Mouse (Mus musculus): ENCODE data around the gene Il24. TPM values are rescaled to one million over a fixed set of nuclear protein-coding genes. Genes with fewer than 3 reads are reported as not detected.

The Il24 gene
- not detected in 2 replicates for polyA plus RNA-seq (2012; ENCODE audit: insufficient read depth, insufficient read length, missing spikeins)

DNA sequence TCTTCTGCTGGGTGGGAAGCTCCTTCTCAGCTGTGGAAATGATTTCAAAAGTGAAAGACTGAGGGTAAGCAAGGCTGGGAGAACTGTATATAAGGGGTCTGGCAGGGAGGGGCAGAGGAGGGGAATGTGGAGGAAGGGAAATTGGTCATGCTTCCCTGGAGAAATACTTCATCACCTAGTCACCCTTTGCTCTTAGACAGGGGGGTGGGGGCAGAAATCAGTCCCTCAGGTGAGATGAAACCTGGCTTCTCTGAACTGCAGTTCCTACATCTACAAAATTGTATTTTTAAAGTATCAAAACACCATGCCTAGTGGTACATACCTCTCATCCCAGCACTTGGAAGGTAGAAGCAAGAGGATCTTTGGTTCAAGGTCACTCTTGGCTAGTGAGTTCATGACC is at the start of gene Il24:
TSS of gene Il24 (minus strand) at position 101 of the 400 bp plus-strand sequence.
- H3K4me3 ChIP-seq (ENCODE audit: insufficient read depth, low read length): no peak within 1 kb of the TSS
- no peak for TF ChIP-seq CTCF (IDR thresholded peaks at IDR 0.05; ENCODE audit: low read depth, low read length)
- TF ChIP-seq POLR2A (IDR thresholded peaks at IDR 0.05; ENCODE audit: borderline replicate concordance, low read depth, low read length): no peak
- no peaks in the 10 kb centered on the region for H3K4me1 ChIP-seq (ENCODE audit: control insufficient read depth, insufficient read depth, low read length)
- H3K27ac ChIP-seq (ENCODE audit: insufficient read depth, low read depth, low read length): no peak within 1 kb of the TSS

DNA sequence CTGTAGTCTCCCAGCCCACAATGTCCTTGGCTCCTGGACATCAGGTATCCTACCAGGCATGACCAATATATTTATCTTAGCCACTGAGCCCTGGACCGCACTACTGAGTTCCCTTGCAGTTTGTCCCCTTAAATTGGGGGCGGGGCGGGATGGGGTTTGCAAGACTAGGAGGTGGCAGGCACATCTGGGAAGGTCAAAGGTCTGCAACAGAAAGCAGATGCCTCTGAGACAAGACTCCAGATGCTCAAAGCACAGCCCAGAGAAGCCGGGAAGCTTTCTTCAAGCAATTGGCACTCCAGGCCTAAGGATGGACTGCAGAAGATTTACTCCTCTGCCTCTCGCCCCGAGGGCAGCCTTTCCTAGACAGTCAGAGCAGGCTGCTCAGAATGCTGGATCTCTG is 49.1 kb upstream of the Il24 start:
- no peak for TF ChIP-seq POLR2A (IDR thresholded peaks at IDR 0.05; ENCODE audit: borderline replicate concordance, low read depth, low read length)
- TF ChIP-seq CTCF (IDR thresholded peaks at IDR 0.05; ENCODE audit: low read depth, low read length): no peak
- Histone ChIP-seq H3K4me1 (ENCODE audit: control insufficient read depth, insufficient read depth, low read length) (no peaks in the 10 kb centered on the region), H3K27ac (ENCODE audit: insufficient read depth, low read depth, low read length) (no peak overlapping the region), H3K4me3 (ENCODE audit: insufficient read depth, low read length) (no peak overlapping the region)

DNA sequence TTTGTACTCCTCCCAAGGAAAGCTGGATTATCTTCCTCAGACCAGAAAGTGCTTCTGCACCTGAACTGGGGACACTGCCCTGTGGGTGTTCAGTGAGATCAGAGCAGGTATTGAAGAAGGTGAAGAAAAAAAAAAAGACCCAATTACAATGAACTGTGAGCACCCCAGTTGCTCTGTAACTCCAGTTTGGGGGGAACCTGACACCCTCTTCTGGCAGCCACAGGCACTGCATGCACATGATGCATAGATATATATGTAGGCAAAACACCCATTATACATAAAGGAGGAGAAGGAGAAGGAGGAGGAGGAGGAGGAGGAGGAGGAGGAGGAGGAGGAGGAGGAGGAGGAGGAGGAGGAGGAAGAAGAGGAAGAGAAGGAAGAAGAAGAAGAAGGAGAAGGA is 39.2 kb upstream of the Il24 start:
- Histone ChIP-seq H3K4me1 (ENCODE audit: control insufficient read depth, insufficient read depth, low read length) (no peaks in the 10 kb centered on the region), H3K27ac (ENCODE audit: insufficient read depth, low read depth, low read length) (no peak overlapping the region), H3K4me3 (ENCODE audit: insufficient read depth, low read length) (no peak overlapping the region)
- no peak for TF ChIP-seq CTCF (IDR thresholded peaks at IDR 0.05; ENCODE audit: low read depth, low read length)
- no peak for TF ChIP-seq POLR2A (IDR thresholded peaks at IDR 0.05; ENCODE audit: borderline replicate concordance, low read depth, low read length)

DNA sequence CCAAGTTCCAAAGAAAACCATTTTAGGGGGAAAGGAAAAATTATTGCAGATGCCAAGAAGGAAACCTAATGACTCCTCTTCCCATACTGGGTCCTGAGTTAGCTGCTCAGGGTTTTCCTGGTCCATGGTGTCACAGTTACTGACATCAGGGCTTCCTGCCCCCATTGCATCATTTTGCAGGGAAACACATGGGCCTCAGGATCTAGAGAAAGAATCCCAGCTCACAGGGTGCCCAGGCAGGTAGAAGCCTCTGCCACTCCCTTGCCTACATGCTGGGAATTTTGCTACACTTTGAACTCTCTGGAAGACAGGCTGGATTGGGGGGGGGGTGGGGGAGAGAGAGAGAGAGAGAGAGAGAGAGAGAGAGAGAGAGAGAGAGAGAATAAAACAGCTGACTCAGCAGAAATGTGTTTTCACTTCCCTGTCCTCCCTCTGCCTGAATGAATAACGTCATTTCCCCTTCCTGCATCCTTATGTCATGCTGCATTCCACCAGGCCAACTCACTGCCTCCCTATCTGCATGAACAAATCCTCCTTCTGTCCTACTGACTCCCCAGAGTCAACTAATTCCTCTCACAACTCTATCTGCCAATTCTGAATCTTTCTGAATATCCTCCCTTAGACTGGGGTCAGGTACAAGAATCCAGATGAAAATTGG is 31.2 kb upstream of the Il24 start:
- peaks cover 7% of the 10 kb centered on the region for H3K4me1 ChIP-seq (ENCODE audit: control insufficient read depth, insufficient read depth, low read length)

DNA sequence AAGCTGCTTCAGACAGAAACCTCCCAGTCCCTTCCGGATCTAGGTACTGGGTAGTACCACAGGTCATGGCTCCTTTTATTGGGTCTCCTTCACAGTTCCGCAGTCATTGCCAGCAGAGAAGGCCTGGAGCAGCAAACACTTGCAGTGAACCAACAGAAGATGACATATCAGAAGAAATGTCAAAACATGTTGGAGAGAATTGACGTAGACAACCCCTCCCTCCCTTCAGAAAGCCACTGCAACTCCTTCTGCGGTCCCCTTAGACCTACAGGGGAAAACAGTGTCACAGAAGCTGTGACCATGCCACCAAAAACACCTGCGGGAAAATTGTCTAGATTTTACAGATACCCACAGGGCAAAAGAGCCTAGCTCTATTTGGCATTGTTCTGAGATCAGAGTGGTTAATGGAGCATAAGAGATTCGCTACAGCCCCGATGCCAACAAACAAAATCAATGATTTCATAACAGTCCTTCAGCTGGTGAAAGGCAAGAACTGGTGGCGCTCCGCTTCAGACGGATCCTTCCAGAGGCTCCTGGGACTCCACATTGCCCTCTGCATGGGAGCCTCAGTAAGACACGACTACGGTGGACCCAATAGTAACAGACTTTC is 24.3 kb upstream of the Il24 start, which contains the start of gene Il20:
TSS of gene Il20 (minus strand) at position 51 of the 610 bp plus-strand sequence.
- Histone ChIP-seq H3K27ac (ENCODE audit: insufficient read depth, low read depth, low read length) (no peak within 1 kb of the TSS), H3K4me1 (ENCODE audit: control insufficient read depth, insufficient read depth, low read length) (no peaks in the 10 kb centered on the region), H3K4me3 (ENCODE audit: insufficient read depth, low read length) (no peak within 1 kb of the TSS)
- TF ChIP-seq CTCF (IDR thresholded peaks at IDR 0.05; ENCODE audit: low read depth, low read length) (no peak), POLR2A (IDR thresholded peaks at IDR 0.05; ENCODE audit: borderline replicate concordance, low read depth, low read length) (no peak)

More for the DNA sequence above, 31.2 kb upstream of the Il24 start:
- TF ChIP-seq POLR2A (IDR thresholded peaks at IDR 0.05; ENCODE audit: borderline replicate concordance, low read depth, low read length): no peak
- Histone ChIP-seq H3K27ac (ENCODE audit: insufficient read depth, low read depth, low read length) (no peak overlapping the region), H3K4me3 (ENCODE audit: insufficient read depth, low read length) (no peak overlapping the region)

DNA sequence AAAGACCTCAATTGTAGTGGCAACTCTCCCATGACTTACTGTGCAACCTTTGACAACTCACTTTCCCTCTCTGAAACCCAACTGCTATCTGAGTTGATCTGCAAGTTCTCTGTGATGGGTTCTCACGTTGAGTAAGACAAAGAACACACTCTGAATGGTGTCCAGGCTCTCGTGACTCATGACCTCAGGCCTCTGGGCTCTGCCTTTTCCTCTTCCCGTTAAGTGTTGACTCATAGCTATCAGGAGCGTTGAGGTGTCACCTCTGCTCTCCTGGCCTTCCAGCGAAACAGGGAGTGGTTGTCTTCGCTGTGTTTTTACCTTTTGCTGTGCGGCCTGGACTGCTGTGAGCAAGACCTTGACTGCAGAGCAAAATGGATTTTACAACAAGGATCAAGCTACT is 15.3 kb upstream of the Il24 start:
- no peak overlapping the region for H3K4me3 ChIP-seq (ENCODE audit: insufficient read depth, low read length)
- no peaks in the 10 kb centered on the region for H3K4me1 ChIP-seq (ENCODE audit: control insufficient read depth, insufficient read depth, low read length)
- no peak overlapping the region for H3K27ac ChIP-seq (ENCODE audit: insufficient read depth, low read depth, low read length)
- no peak for TF ChIP-seq POLR2A (IDR thresholded peaks at IDR 0.05; ENCODE audit: borderline replicate concordance, low read depth, low read length)
- TF ChIP-seq CTCF (IDR thresholded peaks at IDR 0.05; ENCODE audit: low read depth, low read length): no peak

DNA sequence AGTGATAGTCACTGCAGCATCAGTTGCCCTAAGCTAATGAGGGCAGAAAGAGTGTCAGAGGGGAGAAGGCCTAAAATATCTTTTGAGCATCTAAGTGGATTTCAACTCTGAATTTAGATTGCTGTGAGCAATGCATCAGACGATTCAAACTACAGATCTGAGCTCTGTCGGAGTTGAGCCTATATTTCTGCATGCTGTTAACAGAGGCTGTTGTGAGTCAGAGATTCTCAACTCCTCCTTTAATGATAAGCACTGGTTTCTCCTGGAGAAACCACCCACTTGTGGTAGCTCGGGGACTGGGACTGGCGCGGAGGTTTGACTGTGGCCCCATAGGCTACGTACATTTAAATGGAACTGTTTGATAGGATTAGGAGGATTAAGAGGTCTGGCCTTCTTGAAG is 7.2 kb upstream of the Il24 start:
- Histone ChIP-seq H3K27ac (ENCODE audit: insufficient read depth, low read depth, low read length) (no peak overlapping the region), H3K4me1 (ENCODE audit: control insufficient read depth, insufficient read depth, low read length) (no peaks in the 10 kb centered on the region)

DNA sequence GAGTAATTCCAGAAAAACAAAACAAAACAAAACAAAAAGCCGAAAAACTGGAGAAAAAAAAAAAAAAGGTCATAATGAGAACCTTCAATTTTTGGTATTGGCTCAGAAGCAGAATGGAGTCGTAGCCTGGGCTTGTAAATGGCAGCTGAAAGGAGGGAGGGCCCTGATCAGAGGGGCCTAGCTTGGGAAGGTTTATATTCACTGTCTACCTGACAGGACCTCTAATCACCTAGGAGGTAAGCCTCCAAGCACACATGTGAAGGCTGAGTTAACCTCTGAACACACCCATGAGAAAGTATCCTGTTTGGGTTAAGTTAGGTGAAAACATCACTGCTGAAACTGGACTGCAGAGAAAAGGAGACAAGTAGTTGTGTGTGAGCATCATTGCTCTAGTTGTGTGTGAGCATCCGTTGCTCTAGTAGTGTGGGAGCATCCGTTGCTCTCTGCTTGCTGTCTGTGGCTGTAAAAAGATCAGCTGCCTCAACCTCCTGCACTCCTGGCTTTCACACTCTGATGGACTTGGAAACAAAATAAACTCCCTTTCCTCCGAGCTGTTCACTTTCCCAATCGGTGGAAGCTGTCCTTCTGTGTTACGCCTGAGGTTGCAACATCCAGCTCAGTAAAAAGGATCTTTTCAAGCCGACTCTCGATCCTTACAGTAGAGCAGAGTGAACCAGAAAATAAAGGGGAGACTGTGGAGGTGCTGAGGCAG is 6.2 kb upstream of the Il24 start:
- no peak overlapping the region for H3K27ac ChIP-seq (ENCODE audit: insufficient read depth, low read depth, low read length)
- H3K4me1 ChIP-seq (ENCODE audit: control insufficient read depth, insufficient read depth, low read length): no peaks in the 10 kb centered on the region
- H3K4me3 ChIP-seq (ENCODE audit: insufficient read depth, low read length): no peak overlapping the region
- no peak for TF ChIP-seq CTCF (IDR thresholded peaks at IDR 0.05; ENCODE audit: low read depth, low read length)
- no peak for TF ChIP-seq POLR2A (IDR thresholded peaks at IDR 0.05; ENCODE audit: borderline replicate concordance, low read depth, low read length)

More for the DNA sequence above, 7.2 kb upstream of the Il24 start:
- H3K4me3 ChIP-seq (ENCODE audit: insufficient read depth, low read length): no peak overlapping the region
- TF ChIP-seq CTCF (IDR thresholded peaks at IDR 0.05; ENCODE audit: low read depth, low read length) (no peak), POLR2A (IDR thresholded peaks at IDR 0.05; ENCODE audit: borderline replicate concordance, low read depth, low read length) (no peak)

DNA sequence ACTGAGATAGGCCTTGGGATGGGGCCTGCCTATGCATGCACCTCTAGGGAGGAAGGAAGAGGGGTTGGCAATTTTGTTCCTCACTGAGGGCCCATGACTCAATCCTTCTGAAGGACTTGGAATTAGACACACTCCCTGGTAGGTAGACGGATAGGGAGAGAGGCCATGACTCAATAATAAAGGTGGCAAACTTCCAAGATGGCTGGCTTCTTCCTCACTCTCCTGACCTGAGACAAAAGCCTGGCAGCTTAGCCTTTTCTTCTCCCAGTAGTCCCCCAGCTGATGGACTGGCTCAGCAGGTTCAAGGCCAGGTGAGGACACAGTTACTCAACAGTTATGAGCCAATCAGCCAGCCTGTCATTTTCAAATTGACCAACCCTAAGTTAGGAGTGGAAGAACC is 5.2 kb upstream of the Il24 start:
- Histone ChIP-seq H3K4me1 (ENCODE audit: control insufficient read depth, insufficient read depth, low read length) (no peaks in the 10 kb centered on the region), H3K27ac (ENCODE audit: insufficient read depth, low read depth, low read length) (no peak overlapping the region), H3K4me3 (ENCODE audit: insufficient read depth, low read length) (no peak overlapping the region)
- TF ChIP-seq POLR2A (IDR thresholded peaks at IDR 0.05; ENCODE audit: borderline replicate concordance, low read depth, low read length) (no peak), CTCF (IDR thresholded peaks at IDR 0.05; ENCODE audit: low read depth, low read length) (no peak)

DNA sequence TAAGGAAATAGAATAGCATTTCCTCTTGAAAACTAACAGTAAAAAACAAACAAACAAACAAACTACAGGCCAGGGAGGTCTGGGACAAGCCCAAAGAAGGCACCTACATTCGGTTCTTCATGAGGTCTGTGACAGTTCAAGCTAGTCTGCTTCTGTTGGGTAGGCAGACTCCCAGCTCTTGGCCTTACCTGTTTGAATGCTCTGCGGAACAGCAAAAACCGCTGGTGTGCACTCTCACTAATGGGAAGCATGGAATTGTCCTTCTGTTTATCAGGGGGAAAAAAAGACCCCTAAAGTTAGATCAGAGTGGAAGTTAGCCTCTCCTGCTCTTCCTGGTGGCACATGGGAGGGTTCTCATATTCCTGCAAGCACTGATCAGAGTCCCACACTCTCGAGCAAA is 4.1 kb downstream of the Il24 start:
- H3K4me3 ChIP-seq (ENCODE audit: insufficient read depth, low read length): no peak overlapping the region
- H3K27ac ChIP-seq (ENCODE audit: insufficient read depth, low read depth, low read length): no peak overlapping the region
- TF ChIP-seq CTCF (IDR thresholded peaks at IDR 0.05; ENCODE audit: low read depth, low read length): no peak
- TF ChIP-seq POLR2A (IDR thresholded peaks at IDR 0.05; ENCODE audit: borderline replicate concordance, low read depth, low read length): no peak
- no peaks in the 10 kb centered on the region for H3K4me1 ChIP-seq (ENCODE audit: control insufficient read depth, insufficient read depth, low read length)
